Mouse (Mus musculus) megakaryocyte, embryonic 14.5 days (primary cell): ENCODE results near the gene Mef2b.

Experiments used
- FLI1 ChIP-seq: IDR thresholded peaks from 2 replicates; pipeline ENCODE4 v1.6.1; 2012; ENCODE audit warnings: low read length, inconsistent platforms, mixed read lengths
- GATA1 ChIP-seq: IDR thresholded peaks from 3 replicates; pipeline ENCODE4 v1.6.1; 2012; ENCODE audit warnings: mixed read lengths, low read length, inconsistent platforms, borderline replicate concordance

GRCm38 (mm10) chr8:70173320-70173719 lies 33.8 kb downstream of the Mef2b start:
- TF ChIP-seq GATA1 = no peak
- TF ChIP-seq FLI1 = no peak
